Comparison of ENCODE assay signal across 11 mouse cellular contexts in the genomic region with DNA sequence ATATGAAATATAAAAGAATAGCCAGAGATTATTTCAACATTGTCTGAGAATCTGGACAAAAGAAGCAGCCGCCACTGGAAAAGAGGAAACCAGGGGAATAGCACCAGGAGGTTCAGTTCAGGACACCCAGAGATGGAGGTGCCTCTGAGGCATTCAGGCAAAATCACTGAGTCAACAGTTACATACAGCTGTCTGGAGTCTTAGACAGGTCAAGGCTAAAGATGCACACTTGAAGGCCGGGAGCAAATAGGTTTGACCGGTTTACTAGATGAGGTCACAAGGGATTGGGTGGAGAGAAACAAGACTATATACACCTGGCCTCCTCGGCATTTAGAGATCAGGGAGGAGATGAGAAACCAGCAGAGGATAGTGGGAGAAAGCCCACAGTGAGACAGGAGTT.
"Had no signal": no experiment of that assay in that cellular context is flagged by ENCODE, and none has a peak within 500 bp of the region (broad histone marks: within the 10 kb centered on the region; RNA-seq: fewer than 3 reads in every experiment).

No protein-coding gene starts in this region.

- H3K27ac ChIP-seq: kidney, postnatal 0 days; limb, embryonic 15.5 days; liver, embryonic 12.5 days; midbrain, embryonic 12.5 days had no signal

- DNase-seq: kidney, postnatal 36 days; layer of hippocampus, adult 9-11 months; layer of hippocampus, postnatal 36 days; right cerebral cortex, adult 18-20 months; right cerebral cortex, postnatal 25 days; thymus, adult 18-20 months; thymus, postnatal 14 days had no signal

- H3K4me3 ChIP-seq: limb, embryonic 15.5 days; liver, embryonic 12.5 days; midbrain, embryonic 12.5 days had no signal
